23 mouse cellular contexts compared by ENCODE assay signal in genomic region chr9:101919324-101919723, GRCm38 (mm10). TPM values are rescaled to one million over a fixed set of nuclear protein-coding genes. Genes with fewer than 3 reads are reported as not detected.
"Had no signal": no experiment of that assay in that cellular context is flagged by ENCODE, and none has a peak within 500 bp of the region (broad histone marks: within the 10 kb centered on the region; RNA-seq: fewer than 3 reads in every experiment).

No protein-coding gene starts in this region.

- H3K27me3 ChIP-seq: neural tube, embryonic 15.5 days; stomach, embryonic 15.5 days had no signal

- H3K27ac ChIP-seq: neural tube, embryonic 15.5 days; stomach, embryonic 15.5 days; stomach, postnatal 0 days had no signal

- H3K36me3 ChIP-seq: neural tube, embryonic 15.5 days; stomach, embryonic 15.5 days had no signal

- H3K9ac ChIP-seq: neural tube, embryonic 15.5 days; stomach, embryonic 15.5 days had no signal

- H3K9me3 ChIP-seq: neural tube, embryonic 15.5 days; stomach, embryonic 15.5 days had no signal

- H3K4me1 ChIP-seq: neural tube, embryonic 15.5 days; stomach, embryonic 15.5 days had no signal

- DNase-seq: retina, postnatal 1 day; right cerebral cortex, adult 18-20 months; right cerebral cortex, postnatal 14 days; right cerebral cortex, postnatal 25 days; right cerebral cortex, postnatal 4 days; spleen, adult 18-20 months; thymus, adult 18-20 months; thymus, adult 2 months; thymus, postnatal 14 days; thymus, postnatal 25 days; thymus, postnatal 36 days; thymus, postnatal 4 days had no signal

- H3K4me3 ChIP-seq: neural tube, embryonic 15.5 days; stomach, embryonic 15.5 days had no signal

- H3K4me2 ChIP-seq: neural tube, embryonic 15.5 days; stomach, embryonic 15.5 days had no signal

RNA-seq across cellular contexts. Expression of gene 9630041A04Rik, which starts 57.7 kb away (rescaled TPM):
- total RNA-seq: neutrophil, adult 5-6 weeks had no signal
- polyA plus RNA-seq: small intestine, adult 2 months; spleen, adult 2 months; stomach, embryonic 14.5 days; stomach, embryonic 15.5 days; stomach, embryonic 16.5 days; stomach, postnatal 0 days; testis, adult 2 months; thymus, adult 2 months; thymus, postnatal 0 days; urinary bladder, adult 2 months had no signal
